Mouse (Mus musculus) limb, embryonic 14.5 days (tissue): ENCODE data around the gene Wtip. TPM values are rescaled to one million over a fixed set of nuclear protein-coding genes. Genes with fewer than 3 reads are reported as not detected.

Source experiments
- ATAC-seq: fragments of 200-750 bp; cut with Nextera tagmentation; 2 replicates; pipeline ENCODE4 v1.8.0; 2017; ENCODE audit warnings: low read depth, moderate number of reproducible peaks, moderate TSS enrichment; ENCODE audit not compliant: low FRiP score
- DNase-seq: peaks from one replicate; pipeline ENCODE4 v3.0.0-alpha.2; 2015; ENCODE audit warnings: low spot score
- H3K27ac ChIP-seq: fragments of 300-500 bp; sonication (generic); replicated peaks from 2 replicates; pipeline ENCODE4 v1.5.1; 2014; ENCODE audit warnings: low read depth, mild to moderate bottlenecking, low read length, moderate library complexity, mixed read lengths
- H3K27me3 ChIP-seq: fragments of 300-500 bp; sonication (generic); 2 replicates; pipeline ENCODE4 v1.6.1; 2014; ENCODE audit warnings: low read length, mixed read lengths; ENCODE audit not compliant: control insufficient read depth, insufficient read depth
- H3K36me3 ChIP-seq: fragments of 300-500 bp; sonication (generic); 2 replicates; pipeline ENCODE4 v1.6.1; 2014; ENCODE audit warnings: mild to moderate bottlenecking, low read length, moderate library complexity, mixed read lengths; ENCODE audit not compliant: control insufficient read depth, insufficient read depth
- H3K4me1 ChIP-seq: fragments of 300-500 bp; sonication (generic); 2 replicates; pipeline ENCODE4 v1.6.1; 2014; ENCODE audit warnings: antibody characterized with exemption, low read length, mixed read lengths; ENCODE audit not compliant: control insufficient read depth, insufficient read depth
- H3K4me2 ChIP-seq: fragments of 300-500 bp; sonication (generic); replicated peaks from 2 replicates; pipeline ENCODE4 v1.6.1; 2014; ENCODE audit warnings: low read depth, mild to moderate bottlenecking, low read length, moderate library complexity; ENCODE audit not compliant: severe bottlenecking
- H3K4me3 ChIP-seq: fragments of 300-500 bp; sonication (generic); replicated peaks from 2 replicates; pipeline ENCODE4 v1.5.1; 2014; ENCODE audit warnings: low read length
- H3K9ac ChIP-seq: fragments of 300-500 bp; sonication (generic); 2 replicates; pipeline ENCODE4 v1.6.1; 2014; ENCODE audit warnings: mild to moderate bottlenecking, low read depth, low read length, moderate library complexity; ENCODE audit not compliant: severe bottlenecking
- H3K9me3 ChIP-seq: fragments of 300-500 bp; sonication (generic); 2 replicates; pipeline ENCODE4 v1.6.1; 2016; ENCODE audit warnings: low read length; ENCODE audit not compliant: control insufficient read depth
- POLR2A ChIP-seq: fragments of 200-500 bp; IDR thresholded peaks from 2 replicates; pipeline ENCODE4 v1.8.0; 2012; ENCODE audit warnings: inconsistent platforms, mild to moderate bottlenecking, moderate library complexity, borderline replicate concordance; ENCODE audit not compliant: insufficient read depth, insufficient read length; ENCODE audit errors: extremely low read depth
- WGBS: fragments of 180-500 bp; shearing (Covaris S2); extraction: QIAGEN DNeasy Blood & Tissue Kit; methylation state at CpG from one replicate; pipeline ENCODE4 v1.1.7; 2014; 5-methylcytosine and 5-hydroxymethylcytosine counted together
- polyA plus RNA-seq, 2 experiments: library from polyadenylated mRNA; depleted of rRNA in 1 of 2; stranded (reverse) in 1 of 2; unstranded in 1 of 2; fragments of >200 nt; fragmentation: Nextera tagmentation in 1 of 2; extraction: Ambion mirVana in 1 of 2; gene quantifications; 2 replicates each; pipeline versions ENCODE4 v1.2.1 to v1.2.3; 2012 to 2014

Wtip gene
- polyA plus RNA-seq, 2 experiments: 8.6 to 62.4 TPM

- peak; percentile 6 for DNase-seq
- Histone ChIP-seq H3K4me1 (peaks cover 3% of the 10 kb centered on the region; the same call in 1 of the 2 replicates), H3K27ac (peak overlapping the region; percentile 92), H3K4me3 (peak overlapping the region; percentile 94), H3K4me2 (peak overlapping the region; percentile 82), H3K27me3 (no peaks in the 10 kb centered on the region), H3K9me3 (no peaks in the 10 kb centered on the region), H3K9ac (peak overlapping the region; percentile 95), H3K36me3 (peaks cover 23% of the 10 kb centered on the region)
- TF ChIP-seq POLR2A: no peak
- ATAC-seq: peak; percentile 72
- WGBS: under 1% methylated on average over 54 of the region's 54 CpGs
These were observed 34.9 kb upstream of the Wtip start for GRCm38 (mm10) chr7:34167766-34168469.

GRCm38 (mm10) chr7:34166850-34167249 is 33.8 kb upstream of the Wtip start:
- Histone ChIP-seq H3K4me3 (no peak overlapping the region), H3K4me2 (peak overlapping the region; percentile 31; the same call in 1 of the 2 replicates)
- WGBS: 53% methylated on average over 4 of the region's 4 CpGs

GRCm38 (mm10) chr7:34165999-34166398 is 32.9 kb upstream of the Wtip start:
- no peaks in the 10 kb centered on the region for H3K9me3 ChIP-seq
- no peak overlapping the region for H3K9ac ChIP-seq
- no peak for DNase-seq
- WGBS: 78% methylated on average over 3 of the region's 3 CpGs
- no peak for ATAC-seq
- H3K27me3 ChIP-seq: no peaks in the 10 kb centered on the region
- no peak overlapping the region for H3K27ac ChIP-seq
- H3K36me3 ChIP-seq: peaks cover 42% of the 10 kb centered on the region
- no peak overlapping the region for H3K4me3 ChIP-seq
- H3K4me1 ChIP-seq: peaks cover 3% of the 10 kb centered on the region; the same call in 1 of the 2 replicates
- no peak overlapping the region for H3K4me2 ChIP-seq
- TF ChIP-seq POLR2A: no peak

More at GRCm38 (mm10) chr7:34166850-34167249, 33.8 kb upstream of the Wtip start:
- no peak for TF ChIP-seq POLR2A
- peaks cover 3% of the 10 kb centered on the region; the same call in 1 of the 2 replicates for H3K4me1 ChIP-seq
- DNase-seq: peak; percentile 7
- H3K27me3 ChIP-seq: no peaks in the 10 kb centered on the region
- no peaks in the 10 kb centered on the region for H3K9me3 ChIP-seq
- no peak overlapping the region for H3K27ac ChIP-seq
- H3K9ac ChIP-seq: no peak overlapping the region
- no peak for ATAC-seq
- H3K36me3 ChIP-seq: peaks cover 34% of the 10 kb centered on the region

- DNase-seq (no peak), ATAC-seq (no peak)
- Histone ChIP-seq H3K9ac (no peak overlapping the region), H3K4me2 (no peak overlapping the region), H3K27ac (no peak overlapping the region), H3K4me3 (no peak overlapping the region), H3K36me3 (peaks cover 54% of the 10 kb centered on the region), H3K9me3 (no peaks in the 10 kb centered on the region), H3K27me3 (no peaks in the 10 kb centered on the region), H3K4me1 (peaks cover 3% of the 10 kb centered on the region; the same call in 1 of the 2 replicates)
- 94% methylated on average over 7 of the region's 7 CpGs for WGBS
- no peak for TF ChIP-seq POLR2A
These were observed 31.6 kb upstream of the Wtip start for GRCm38 (mm10) chr7:34164671-34165070.

- Histone ChIP-seq H3K4me2 (no peak overlapping the region), H3K4me3 (no peak overlapping the region), H3K36me3 (peaks cover 94% of the 10 kb centered on the region), H3K27me3 (no peaks in the 10 kb centered on the region), H3K9me3 (no peaks in the 10 kb centered on the region), H3K9ac (no peak overlapping the region), H3K4me1 (no peaks in the 10 kb centered on the region), H3K27ac (no peak overlapping the region)
- 85% methylated on average over 3 of the region's 3 CpGs for WGBS
- no peak for DNase-seq
- ATAC-seq: no peak
- TF ChIP-seq POLR2A: no peak
These were observed 26.1 kb upstream of the Wtip start for GRCm38 (mm10) chr7:34159167-34159566.

GRCm38 (mm10) chr7:34157994-34158393 is 24.9 kb upstream of the Wtip start:
- DNase-seq: no peak
- Histone ChIP-seq H3K27me3 (no peaks in the 10 kb centered on the region), H3K4me1 (no peaks in the 10 kb centered on the region), H3K4me3 (no peak overlapping the region), H3K4me2 (no peak overlapping the region), H3K27ac (no peak overlapping the region), H3K36me3 (peaks cover 96% of the 10 kb centered on the region), H3K9ac (no peak overlapping the region), H3K9me3 (no peaks in the 10 kb centered on the region)
- ATAC-seq: no peak
- 96% methylated on average over 3 of the region's 3 CpGs for WGBS
- no peak for TF ChIP-seq POLR2A
